Mouse (Mus musculus) embryonic facial prominence, embryonic 11.5 days (tissue): ENCODE results near the gene Fam198b. TPM values are rescaled to one million over a fixed set of nuclear protein-coding genes. Genes with fewer than 3 reads are reported as not detected.

Experiments
- ATAC-seq: fragments of 200-750 bp; cut with Nextera tagmentation; replicated peaks from 2 replicates; pipeline ENCODE4 v1.8.0; 2017; ENCODE audit warnings: low read depth; ENCODE audit not compliant: insufficient number of reproducible peaks, low FRiP score, low TSS enrichment
- DNase-seq: peaks from one replicate; pipeline ENCODE4 v3.0.0-alpha.2; 2015; ENCODE audit warnings: low spot score
- H3K27ac ChIP-seq: fragments of 300-500 bp; sonication (generic); replicated peaks from 2 replicates; pipeline ENCODE4 v1.5.1; 2014; ENCODE audit warnings: mild to moderate bottlenecking, low read depth, low read length, control low read depth
- H3K27me3 ChIP-seq: fragments of 300-500 bp; sonication (generic); 2 replicates; pipeline ENCODE4 v1.6.1; 2014; ENCODE audit warnings: mild to moderate bottlenecking, low read length, moderate library complexity, mixed read lengths; ENCODE audit not compliant: control insufficient read depth, insufficient read depth
- H3K36me3 ChIP-seq: fragments of 300-500 bp; sonication (generic); replicated peaks from 2 replicates; pipeline ENCODE4 v1.6.1; 2014; ENCODE audit warnings: low read depth, mild to moderate bottlenecking, low read length, moderate library complexity, mixed read lengths; ENCODE audit not compliant: control insufficient read depth, insufficient read depth
- H3K4me1 ChIP-seq: fragments of 300-500 bp; sonication (generic); 2 replicates; pipeline ENCODE4 v1.6.1; 2014; ENCODE audit warnings: low read length, mixed read lengths; ENCODE audit not compliant: control insufficient read depth, insufficient read depth
- H3K4me2 ChIP-seq: fragments of 300-500 bp; sonication (generic); 2 replicates; pipeline ENCODE4 v1.6.1; 2014; ENCODE audit warnings: low read depth, mild to moderate bottlenecking, control low read depth, low read length, moderate library complexity
- H3K4me3 ChIP-seq: fragments of 300-500 bp; sonication (generic); 2 replicates; pipeline ENCODE4 v1.5.1; 2014; ENCODE audit warnings: low read depth, low read length, control low read depth
- H3K9ac ChIP-seq: fragments of 300-500 bp; sonication (generic); replicated peaks from 2 replicates; pipeline ENCODE4 v1.6.1; 2014; ENCODE audit warnings: mild to moderate bottlenecking, control low read depth, low read length
- H3K9me3 ChIP-seq: fragments of 300-500 bp; sonication (generic); replicated peaks from 2 replicates; pipeline ENCODE4 v1.6.1; 2016; ENCODE audit warnings: mild to moderate bottlenecking, low read length, inconsistent platforms, mixed read lengths; ENCODE audit not compliant: control insufficient read depth
- WGBS: fragments of 180-500 bp; shearing (Covaris S2); extraction: QIAGEN DNeasy Blood & Tissue Kit; methylation state at CpG from one replicate; pipeline ENCODE4 v1.1.7; 2014; 5-methylcytosine and 5-hydroxymethylcytosine counted together
- polyA plus RNA-seq: library from polyadenylated mRNA; unstranded; fragments of >200 nt; fragmentation: Nextera tagmentation; extraction: Ambion mirVana; gene quantifications from 2 replicates; pipeline ENCODE4 v1.2.1, GENCODE M21; 2014

Gene Fam198b
- polyA plus RNA-seq, 1 experiment from 2014 or later = 3.2 TPM

GRCm38 (mm10) chr3:79849621-79850020, 34.7 kb upstream of the Fam198b start:
- no peak overlapping the region for H3K4me2 ChIP-seq
- no peaks in the 10 kb centered on the region for H3K27me3 ChIP-seq
- no peaks in the 10 kb centered on the region for H3K4me1 ChIP-seq
- no peak overlapping the region for H3K4me3 ChIP-seq
- ATAC-seq (no peak), DNase-seq (no peak)
- no peak overlapping the region for H3K27ac ChIP-seq
- no peak overlapping the region for H3K9ac ChIP-seq
- no peaks in the 10 kb centered on the region for H3K9me3 ChIP-seq
- WGBS = 89% methylated on average over 2 of the region's 2 CpGs
- no peaks in the 10 kb centered on the region for H3K36me3 ChIP-seq

- no peak overlapping the region for H3K4me2 ChIP-seq
- H3K27ac ChIP-seq = no peak overlapping the region
- no peak for DNase-seq
- H3K27me3 ChIP-seq = no peaks in the 10 kb centered on the region
- H3K36me3 ChIP-seq = no peaks in the 10 kb centered on the region
- no peak overlapping the region for H3K9ac ChIP-seq
- WGBS = 32% methylated on average over 6 of the region's 6 CpGs
- no peaks in the 10 kb centered on the region for H3K9me3 ChIP-seq
- no peak for ATAC-seq
- no peaks in the 10 kb centered on the region for H3K4me1 ChIP-seq
- no peak overlapping the region for H3K4me3 ChIP-seq
Observed at GRCm38 (mm10) chr3:79850656-79851055, 33.7 kb upstream of the Fam198b start.

GRCm38 (mm10) chr3:79852108-79852507, 32.2 kb upstream of the Fam198b start:
- Histone ChIP-seq H3K4me1 (no peaks in the 10 kb centered on the region), H3K27ac (no peak overlapping the region), H3K9me3 (no peaks in the 10 kb centered on the region), H3K9ac (no peak overlapping the region), H3K27me3 (no peaks in the 10 kb centered on the region), H3K36me3 (no peaks in the 10 kb centered on the region), H3K4me3 (no peak overlapping the region), H3K4me2 (no peak overlapping the region)
- 71% methylated on average over 3 of the region's 3 CpGs for WGBS
- no peak for ATAC-seq
- DNase-seq = no peak

GRCm38 (mm10) chr3:79852654-79853166, 31.6 kb upstream of the Fam198b start, which contains the start of gene Tmem144:
Gene Tmem144 (minus strand): TSS chr3:79852773.
- WGBS = 47% methylated on average over 8 of the region's 8 CpGs
- Histone ChIP-seq H3K36me3 (no peaks in the 10 kb centered on the region), H3K9ac (no peak within 1 kb of the TSS), H3K4me3 (no peak within 1 kb of the TSS), H3K4me2 (no peak within 1 kb of the TSS), H3K9me3 (no peaks in the 10 kb centered on the region), H3K4me1 (no peaks in the 10 kb centered on the region), H3K27ac (no peak within 1 kb of the TSS), H3K27me3 (no peaks in the 10 kb centered on the region)
- peak; percentile 64 for ATAC-seq
- no peak for DNase-seq

GRCm38 (mm10) chr3:79857780-79858179, 26.6 kb upstream of the Fam198b start:
- DNase-seq (no peak), ATAC-seq (no peak)
- H3K4me3 ChIP-seq = no peak overlapping the region
- no peaks in the 10 kb centered on the region for H3K4me1 ChIP-seq
- WGBS = 83% methylated on average over 5 of the region's 5 CpGs
- H3K27me3 ChIP-seq = no peaks in the 10 kb centered on the region
- no peak overlapping the region for H3K4me2 ChIP-seq
- no peaks in the 10 kb centered on the region for H3K9me3 ChIP-seq
- H3K36me3 ChIP-seq = no peaks in the 10 kb centered on the region
- H3K27ac ChIP-seq = no peak overlapping the region
- no peak overlapping the region for H3K9ac ChIP-seq

- Histone ChIP-seq H3K36me3 (no peaks in the 10 kb centered on the region), H3K27ac (no peak overlapping the region), H3K4me1 (no peaks in the 10 kb centered on the region), H3K9ac (no peak overlapping the region), H3K27me3 (no peaks in the 10 kb centered on the region), H3K9me3 (no peaks in the 10 kb centered on the region), H3K4me2 (no peak overlapping the region), H3K4me3 (no peak overlapping the region)
- ATAC-seq (no peak), DNase-seq (no peak)
- WGBS = 80% methylated on average over 3 of the region's 3 CpGs
Observed at GRCm38 (mm10) chr3:79858221-79858620, 26.1 kb upstream of the Fam198b start.

GRCm38 (mm10) chr3:79864824-79865223, 19.5 kb upstream of the Fam198b start:
- Histone ChIP-seq H3K27me3 (no peaks in the 10 kb centered on the region), H3K9ac (no peak overlapping the region), H3K9me3 (no peaks in the 10 kb centered on the region), H3K36me3 (no peaks in the 10 kb centered on the region), H3K4me3 (no peak overlapping the region), H3K4me1 (no peaks in the 10 kb centered on the region), H3K4me2 (no peak overlapping the region), H3K27ac (no peak overlapping the region)
- no peak for DNase-seq
- 86% methylated on average over 7 of the region's 7 CpGs for WGBS
- no peak for ATAC-seq

GRCm38 (mm10) chr3:79866089-79866488, 18.2 kb upstream of the Fam198b start:
- ATAC-seq = no peak
- 85% methylated on average over 3 of the region's 3 CpGs for WGBS
- no peaks in the 10 kb centered on the region for H3K9me3 ChIP-seq
- no peak overlapping the region for H3K4me2 ChIP-seq
- no peak overlapping the region for H3K27ac ChIP-seq
- no peak for DNase-seq
- no peak overlapping the region for H3K4me3 ChIP-seq
- no peak overlapping the region for H3K9ac ChIP-seq
- no peaks in the 10 kb centered on the region for H3K36me3 ChIP-seq
- H3K27me3 ChIP-seq = no peaks in the 10 kb centered on the region
- H3K4me1 ChIP-seq = no peaks in the 10 kb centered on the region
